Mouse (Mus musculus): ENCODE measurements around the gene Cdk4. TPM values are rescaled to one million over a fixed set of nuclear protein-coding genes. Genes with fewer than 3 reads are reported as not detected.
A peak's percentile ranks its signal among the peaks of the same experiment; 100 is the strongest.

Gene Cdk4
- polyA plus RNA-seq, 1 experiment from 2014 or later = 1,639 TPM

DNA sequence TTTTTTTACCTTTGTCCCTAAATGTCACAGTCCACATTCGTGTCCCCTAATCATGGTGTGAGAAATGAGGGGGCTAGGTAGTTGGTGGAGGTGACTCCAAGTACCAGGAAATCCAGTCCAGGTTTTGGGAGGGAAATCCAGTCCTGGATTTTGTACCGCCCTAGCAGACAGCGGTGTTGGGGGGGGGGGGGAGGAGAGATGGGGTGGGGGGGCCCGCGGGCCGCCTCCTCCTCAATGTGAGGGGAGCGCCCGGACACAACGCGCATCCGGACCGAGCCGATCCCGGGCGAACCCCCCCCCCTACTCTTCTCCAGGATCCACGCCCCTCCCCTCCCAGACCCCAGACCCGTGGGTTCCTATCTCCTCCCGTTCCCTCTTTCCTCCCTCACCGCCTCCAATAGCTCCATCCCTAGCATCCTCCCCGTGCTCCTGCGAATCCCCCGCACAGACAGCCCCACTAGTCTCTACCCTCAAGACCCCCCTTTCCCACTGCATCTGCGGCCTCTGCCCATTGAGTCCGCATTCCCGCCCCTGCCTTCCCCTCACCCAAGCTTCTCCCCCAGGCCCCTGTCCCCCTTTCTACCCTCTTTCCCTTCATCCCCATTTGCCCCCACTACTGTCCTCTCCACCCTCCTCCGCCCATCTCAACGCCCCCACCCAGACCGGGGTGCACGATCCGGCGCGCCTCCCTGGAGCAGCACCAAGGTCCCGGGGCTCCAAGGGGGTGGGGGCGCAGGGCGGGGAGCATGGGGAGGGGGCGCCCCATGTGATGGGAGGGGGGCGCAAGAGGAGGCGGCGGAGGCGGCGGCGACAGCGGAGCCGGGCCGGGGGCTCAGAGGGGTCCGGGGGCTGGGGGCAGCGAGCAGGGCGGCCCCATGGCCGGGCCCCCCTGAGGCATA, 15.6 kb downstream of the Cdk4 start:
- Histone ChIP-seq H3K4me1 (replicated peaks) (peaks cover 65% of the 10 kb centered on the region), H3K36me3 (peaks cover 8% of the 10 kb centered on the region), H3K4me3 (replicated peaks) (peak overlapping the region; percentile 72), H3K9ac (replicated peaks) (peak overlapping the region; percentile 95), H3K9me3 (no peaks in the 10 kb centered on the region), H3K27me3 (peaks cover 37% of the 10 kb centered on the region), H3K27ac (peak overlapping the region; percentile 93), H3K4me2 (replicated peaks) (peak overlapping the region; percentile 93)
- peak; percentile 74 for ATAC-seq
- 0% methylated on average over 31 of the region's 49 CpGs for WGBS

DNA sequence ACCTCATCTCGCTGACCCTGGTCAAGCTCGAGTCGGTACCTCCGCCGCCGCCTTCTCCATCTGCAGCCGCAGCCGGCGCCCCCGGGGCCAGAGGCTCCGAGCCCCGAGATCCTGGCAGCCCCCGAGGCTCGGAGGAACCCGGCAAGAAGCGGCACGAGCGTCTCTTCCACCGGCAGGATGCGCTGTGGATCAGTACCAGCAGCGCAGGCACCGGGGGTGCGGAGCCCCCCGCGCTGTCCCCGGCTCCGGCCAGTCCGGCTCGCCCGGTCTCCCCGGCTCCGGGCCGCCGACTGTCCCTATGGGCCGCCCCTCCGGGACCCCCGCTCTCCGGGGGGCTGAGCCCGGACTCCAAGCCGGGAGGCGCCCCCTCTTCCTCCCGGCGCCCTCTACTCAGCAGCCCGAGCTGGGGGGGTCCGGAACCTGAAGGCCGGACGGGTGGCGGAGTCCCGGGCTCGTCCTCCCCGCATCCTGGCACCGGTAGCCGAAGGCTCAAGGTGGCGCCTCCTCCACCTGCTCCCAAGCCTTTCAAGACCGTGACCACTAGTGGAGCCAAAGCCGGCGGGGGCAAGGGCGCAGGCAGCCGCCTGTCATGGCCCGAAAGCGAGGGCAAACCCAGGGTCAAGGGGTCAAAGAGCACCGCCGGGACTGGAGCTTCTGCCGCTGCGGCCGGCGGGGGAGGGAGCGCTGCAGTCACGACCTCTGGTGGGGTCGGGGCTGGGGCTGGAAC, 16.5 kb downstream of the Cdk4 start:
- Histone ChIP-seq H3K4me1 (replicated peaks) (peaks cover 65% of the 10 kb centered on the region), H3K9me3 (no peaks in the 10 kb centered on the region), H3K4me3 (replicated peaks) (peak overlapping the region; percentile 72), H3K36me3 (peaks cover 17% of the 10 kb centered on the region), H3K27me3 (peaks cover 39% of the 10 kb centered on the region), H3K9ac (replicated peaks) (peak overlapping the region; percentile 95), H3K4me2 (replicated peaks) (peak overlapping the region; percentile 93), H3K27ac (peak overlapping the region; percentile 93)
- 1% methylated on average over 70 of the region's 70 CpGs for WGBS
- ATAC-seq = no peak

DNA sequence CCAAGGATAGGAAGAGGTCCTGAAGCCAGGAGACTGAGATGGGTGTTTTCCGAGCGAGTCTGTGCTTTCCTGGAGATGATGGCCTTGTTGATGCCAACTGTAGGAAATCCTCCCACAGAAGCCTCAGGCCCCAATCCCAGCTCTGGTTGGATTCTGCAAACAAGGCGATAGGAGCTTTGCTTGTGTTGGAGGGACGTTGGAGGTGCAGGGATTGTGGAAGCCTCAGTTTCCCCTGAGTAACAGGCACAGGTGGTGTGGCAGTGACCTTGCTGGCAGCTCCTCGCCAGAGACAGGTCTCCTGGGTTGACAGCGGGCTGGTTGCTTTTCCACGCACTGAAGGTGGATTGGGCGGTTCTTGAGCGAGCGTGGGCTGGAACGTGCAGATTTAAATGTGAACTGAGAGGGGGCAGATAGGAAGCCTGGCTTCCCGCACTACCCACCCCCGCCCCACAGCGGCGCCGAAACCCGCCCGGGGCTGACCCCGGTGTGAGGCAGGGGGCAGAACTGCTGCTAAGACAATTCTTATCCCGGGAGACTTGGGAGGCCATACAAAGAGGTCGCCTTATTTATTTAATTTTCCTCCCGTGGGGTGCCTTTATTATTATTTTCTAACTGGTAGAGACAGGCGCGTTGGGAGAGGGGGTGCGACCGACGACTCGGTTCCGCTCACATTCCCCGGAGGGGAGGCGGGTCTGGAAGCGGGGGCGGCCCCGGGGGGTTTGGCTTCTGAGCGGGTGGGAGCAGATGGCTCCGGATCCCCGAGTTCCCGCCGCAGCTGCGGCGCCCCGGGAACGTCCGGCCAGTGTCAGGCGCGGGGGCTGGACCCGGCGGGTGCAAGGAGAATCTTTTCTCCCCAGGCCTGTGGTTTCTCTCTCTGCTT, 17.8 kb downstream of the Cdk4 start:
- WGBS = 2% methylated on average over 48 of the region's 48 CpGs

DNA sequence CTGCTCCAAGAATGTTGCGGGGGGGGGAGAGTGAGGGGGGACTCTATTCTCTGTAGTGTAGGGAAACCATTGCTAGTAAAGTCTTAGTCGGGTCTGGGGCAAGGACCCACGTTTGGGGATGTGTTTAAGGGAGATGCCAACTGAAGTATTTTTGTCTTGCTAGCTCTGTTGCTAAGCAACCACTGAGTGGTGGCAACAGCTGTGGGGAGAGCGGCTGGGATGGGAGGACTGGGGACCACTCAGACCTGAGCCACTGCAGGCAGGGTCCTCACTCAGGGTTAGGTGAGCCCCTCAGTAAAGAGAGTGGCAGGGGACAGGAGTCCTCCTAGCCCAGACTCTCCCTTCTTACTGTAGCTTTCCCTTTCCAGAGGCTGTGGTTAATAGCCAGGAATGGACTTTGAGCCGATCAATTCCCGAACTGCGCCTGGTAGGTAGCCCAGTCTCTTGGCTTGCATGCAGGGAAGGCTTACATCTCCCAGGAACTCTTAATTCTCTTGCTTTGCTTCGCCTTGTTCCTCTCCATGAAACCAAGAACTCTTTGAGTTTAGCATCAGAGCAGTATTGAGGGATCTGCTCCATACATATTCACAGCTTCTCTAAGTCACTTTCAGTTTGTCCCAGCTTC, 18.8 kb downstream of the Cdk4 start:
- Histone ChIP-seq H3K9ac (replicated peaks) (peak overlapping the region; percentile 95), H3K27ac (no peak overlapping the region), H3K9me3 (no peaks in the 10 kb centered on the region), H3K36me3 (peaks cover 37% of the 10 kb centered on the region), H3K27me3 (peaks cover 33% of the 10 kb centered on the region), H3K4me1 (replicated peaks) (peaks cover 55% of the 10 kb centered on the region), H3K4me2 (replicated peaks) (peak overlapping the region; percentile 93), H3K4me3 (replicated peaks) (peak overlapping the region; percentile 72)
- WGBS = 31% methylated on average over 8 of the region's 8 CpGs
- peak; percentile 19 for ATAC-seq

More for the DNA sequence above, 17.8 kb downstream of the Cdk4 start:
- peak overlapping the region; percentile 93 for H3K4me2 ChIP-seq (replicated peaks)
- ATAC-seq = no peak
- H3K9me3 ChIP-seq = no peaks in the 10 kb centered on the region
- peak overlapping the region; percentile 72 for H3K4me3 ChIP-seq (replicated peaks)
- H3K4me1 ChIP-seq (replicated peaks) = peaks cover 64% of the 10 kb centered on the region
- peak overlapping the region; percentile 21; the same call in 1 of the 2 replicates for H3K27ac ChIP-seq
- H3K36me3 ChIP-seq = peaks cover 27% of the 10 kb centered on the region
- peak overlapping the region; percentile 95 for H3K9ac ChIP-seq (replicated peaks)
- peaks cover 31% of the 10 kb centered on the region for H3K27me3 ChIP-seq

DNA sequence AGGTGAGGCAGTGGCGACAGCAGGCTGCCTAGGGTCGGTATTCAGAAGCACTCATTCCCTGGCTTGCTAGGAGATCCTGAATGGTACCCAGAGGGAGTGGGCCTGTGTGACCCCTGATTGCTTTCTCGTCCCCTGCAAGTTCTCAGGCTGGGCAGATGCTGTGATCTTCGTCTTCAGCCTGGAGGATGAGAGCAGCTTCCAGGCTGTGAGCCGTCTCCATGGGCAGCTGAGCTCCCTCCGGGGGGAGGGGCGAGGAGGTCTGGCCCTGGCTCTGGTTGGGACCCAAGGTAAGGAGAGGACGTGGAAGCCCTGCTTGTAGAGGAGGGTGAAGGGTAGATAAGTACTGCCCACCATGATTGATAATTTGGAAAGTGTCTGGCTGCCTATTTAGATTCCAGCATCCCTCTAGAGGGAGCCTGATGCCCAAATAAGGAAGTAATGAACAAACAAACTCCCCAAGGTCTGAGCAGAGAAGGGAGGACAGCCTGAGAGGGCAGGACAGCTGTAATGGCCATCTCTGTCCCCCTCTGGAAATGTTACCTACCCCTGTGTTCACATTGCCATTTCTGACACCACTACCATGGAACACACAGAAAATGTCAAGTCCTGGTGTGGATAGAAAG, 20.1 kb downstream of the Cdk4 start:
- no peak for ATAC-seq
- Histone ChIP-seq H3K27ac (no peak overlapping the region), H3K4me3 (replicated peaks) (no peak overlapping the region), H3K9ac (replicated peaks) (no peak overlapping the region), H3K4me1 (replicated peaks) (peaks cover 42% of the 10 kb centered on the region), H3K36me3 (peaks cover 50% of the 10 kb centered on the region), H3K4me2 (replicated peaks) (no peak overlapping the region), H3K27me3 (peaks cover 46% of the 10 kb centered on the region), H3K9me3 (no peaks in the 10 kb centered on the region)
- 24% methylated on average over 8 of the region's 8 CpGs for WGBS

DNA sequence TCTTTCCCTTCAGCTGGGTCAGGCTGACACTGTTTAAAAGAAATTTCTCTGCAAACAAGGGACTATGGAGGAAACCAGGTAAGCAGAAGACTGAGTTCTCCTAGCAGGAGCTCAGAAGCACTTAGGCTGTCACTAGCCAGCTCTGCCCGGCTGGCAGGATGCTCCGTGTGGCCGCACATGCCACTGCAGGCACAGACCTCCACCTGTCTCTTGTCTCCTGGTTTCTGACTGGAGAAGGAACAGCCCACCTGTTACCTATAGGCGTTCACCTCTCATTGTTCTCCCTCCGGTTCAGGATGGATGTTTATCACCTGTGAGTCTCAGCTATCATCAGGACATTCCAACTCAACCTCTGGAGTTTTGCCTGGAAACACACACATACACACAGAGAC, 20.6 kb downstream of the Cdk4 start:
- WGBS = 72% methylated on average over 5 of the region's 5 CpGs
- peaks cover 40% of the 10 kb centered on the region for H3K4me1 ChIP-seq (replicated peaks)
- H3K27ac ChIP-seq = no peak overlapping the region
- ATAC-seq = no peak
- no peak overlapping the region for H3K9ac ChIP-seq (replicated peaks)
- H3K36me3 ChIP-seq = peaks cover 51% of the 10 kb centered on the region
- H3K27me3 ChIP-seq = peaks cover 51% of the 10 kb centered on the region
- no peak overlapping the region for H3K4me2 ChIP-seq (replicated peaks)
- no peak overlapping the region for H3K4me3 ChIP-seq (replicated peaks)
- no peaks in the 10 kb centered on the region for H3K9me3 ChIP-seq

DNA sequence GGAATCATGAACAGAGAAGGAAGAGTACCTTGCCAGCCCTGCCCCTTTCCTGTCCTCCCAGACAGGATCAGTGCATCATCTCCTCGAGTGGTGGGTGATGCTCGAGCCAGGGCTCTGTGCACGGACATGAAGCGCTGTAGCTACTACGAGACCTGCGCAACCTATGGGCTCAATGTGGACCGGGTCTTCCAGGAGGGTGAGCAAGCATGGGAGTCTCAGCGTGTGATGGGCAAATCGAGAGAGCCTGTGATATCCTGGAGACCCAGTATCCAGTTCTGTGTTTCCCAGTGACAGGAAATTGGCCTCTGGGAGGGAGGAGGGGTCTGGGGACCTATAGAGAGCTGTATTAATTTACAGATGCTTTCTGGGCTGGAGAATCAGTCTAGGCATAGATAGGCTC, 21.7 kb downstream of the Cdk4 start:
- Histone ChIP-seq H3K9ac (replicated peaks) (no peak overlapping the region), H3K36me3 (peaks cover 62% of the 10 kb centered on the region), H3K9me3 (no peaks in the 10 kb centered on the region), H3K27ac (no peak overlapping the region), H3K4me3 (replicated peaks) (no peak overlapping the region), H3K4me1 (replicated peaks) (peaks cover 34% of the 10 kb centered on the region), H3K4me2 (replicated peaks) (no peak overlapping the region), H3K27me3 (peaks cover 59% of the 10 kb centered on the region)
- 87% methylated on average over 9 of the region's 9 CpGs for WGBS
- ATAC-seq = no peak

DNA sequence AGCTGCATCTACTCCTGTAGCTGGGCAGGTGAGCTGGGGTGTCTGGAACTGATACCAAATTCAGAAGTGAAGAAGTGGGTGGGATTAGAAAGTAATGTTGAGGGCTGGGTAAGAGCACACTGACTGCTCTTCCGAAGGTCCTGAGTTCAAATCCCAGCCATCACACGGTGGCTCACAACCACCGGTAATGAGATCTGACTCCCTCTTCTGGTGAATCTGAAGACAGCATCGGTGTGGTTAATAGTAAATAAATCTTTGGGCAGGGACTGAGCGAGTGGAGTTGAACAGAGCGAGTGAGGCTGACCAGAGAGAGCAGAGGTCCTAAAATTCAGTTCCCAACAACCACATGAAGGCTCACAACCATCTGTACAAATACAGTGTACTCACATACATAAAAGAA, 22.3 kb downstream of the Cdk4 start:
- no peak overlapping the region for H3K27ac ChIP-seq
- no peak overlapping the region for H3K4me3 ChIP-seq (replicated peaks)
- H3K36me3 ChIP-seq = peaks cover 68% of the 10 kb centered on the region
- no peaks in the 10 kb centered on the region for H3K9me3 ChIP-seq
- no peak overlapping the region for H3K9ac ChIP-seq (replicated peaks)
- no peak overlapping the region for H3K4me2 ChIP-seq (replicated peaks)
- 70% methylated on average over 6 of the region's 6 CpGs for WGBS
- H3K4me1 ChIP-seq (replicated peaks) = peaks cover 32% of the 10 kb centered on the region
- no peak for ATAC-seq
- peaks cover 59% of the 10 kb centered on the region for H3K27me3 ChIP-seq

DNA sequence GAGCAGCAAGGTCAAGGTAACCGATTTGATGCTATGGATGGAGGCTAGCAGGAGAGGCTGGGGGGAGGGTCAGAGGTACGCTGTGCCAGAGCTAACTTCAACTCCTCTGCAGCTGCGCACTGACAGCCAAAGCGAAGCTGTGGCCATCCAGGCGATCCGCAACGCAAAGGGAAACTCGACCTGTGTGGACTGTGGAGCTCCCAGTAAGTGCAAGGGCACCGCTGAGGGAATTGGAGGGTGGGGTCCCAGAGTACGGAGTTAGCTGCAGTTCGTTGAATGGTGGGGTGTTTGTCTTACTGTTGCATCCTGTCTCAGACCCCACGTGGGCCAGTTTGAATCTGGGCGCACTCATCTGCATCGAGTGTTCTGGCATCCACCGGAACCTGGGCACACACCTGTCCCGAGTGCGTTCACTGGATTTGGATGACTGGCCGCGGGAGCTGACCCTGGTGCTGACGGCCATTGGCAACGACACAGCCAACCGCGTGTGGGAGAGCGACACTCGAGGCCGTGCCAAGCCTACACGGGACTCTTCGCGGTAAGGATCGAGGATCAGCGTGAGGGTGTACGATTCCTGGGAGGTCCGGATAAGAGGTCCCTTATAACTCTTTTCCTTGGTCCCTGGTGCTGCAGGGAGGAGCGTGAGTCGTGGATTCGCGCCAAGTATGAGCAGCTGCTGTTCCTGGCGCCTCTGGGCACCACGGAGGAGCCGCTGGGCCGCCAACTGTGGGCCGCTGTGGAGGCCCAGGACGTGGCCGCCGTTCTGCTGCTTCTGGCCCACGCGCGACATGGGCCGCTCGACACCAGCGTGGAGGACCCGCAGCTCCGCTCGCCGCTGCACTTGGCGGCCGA, 27.5 kb downstream of the Cdk4 start:
- Histone ChIP-seq H3K9ac (replicated peaks) (peak overlapping the region; percentile 48), H3K27me3 (peaks cover 66% of the 10 kb centered on the region), H3K4me2 (replicated peaks) (peak overlapping the region; percentile 46), H3K36me3 (peaks cover 75% of the 10 kb centered on the region), H3K27ac (no peak overlapping the region), H3K4me1 (replicated peaks) (peaks cover 31% of the 10 kb centered on the region), H3K4me3 (replicated peaks) (peak overlapping the region; percentile 22), H3K9me3 (no peaks in the 10 kb centered on the region)
- 10% methylated on average over 57 of the region's 57 CpGs for WGBS
- ATAC-seq = peak; percentile 5; the same call in 1 of the 2 replicates

All from midbrain, embryonic 13.5 days (tissue).